Mouse (Mus musculus) olfactory bulb, adult 2 months (tissue): ENCODE measurements around the gene Mafb.

Source experiments
- CTCF ChIP-seq: fragments of 200-500 bp; IDR thresholded peaks from 2 replicates; pipeline ENCODE4 v1.5.1; 2012; ENCODE audit warnings: low read depth, mild to moderate bottlenecking, low read length, moderate library complexity; ENCODE audit not compliant: insufficient read depth
- POLR2A ChIP-seq: fragments of 200-500 bp; IDR thresholded peaks from 2 replicates; pipeline ENCODE4 v1.6.1; 2012; ENCODE audit warnings: mild to moderate bottlenecking, low read depth, low read length, moderate library complexity; ENCODE audit not compliant: insufficient read depth

DNA sequence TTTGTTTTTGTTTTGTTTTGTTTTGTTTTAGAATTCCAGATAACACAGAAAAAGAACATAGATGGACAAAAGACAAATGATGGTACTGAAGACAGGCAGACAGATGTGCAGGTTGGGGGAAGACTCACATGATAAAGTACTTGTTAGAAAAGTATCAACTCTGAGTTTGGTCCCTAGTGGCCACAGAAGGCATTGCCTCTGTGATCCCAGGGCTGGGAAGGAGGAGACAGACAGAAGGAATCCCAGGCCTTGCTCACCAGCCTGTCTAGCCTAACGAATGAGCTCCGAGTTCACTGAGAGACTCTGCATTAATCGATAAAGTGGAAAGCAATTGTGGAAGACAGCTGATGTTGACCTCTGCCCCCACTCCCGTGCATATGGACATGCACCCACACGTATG lies 10.7 kb downstream of the Mafb start:
- TF ChIP-seq POLR2A: no peak
- TF ChIP-seq CTCF: no peak
